Mouse (Mus musculus) thymus, postnatal 10 days (tissue): ENCODE results near the gene Dna2.

ENCODE experiments used
- DNase-seq, 2 experiments: peaks; one replicate each; pipeline ENCODE4 v3.0.0; 2021; ENCODE audit warnings: low spot score in 2 of 2

Gene Dna2

DNA sequence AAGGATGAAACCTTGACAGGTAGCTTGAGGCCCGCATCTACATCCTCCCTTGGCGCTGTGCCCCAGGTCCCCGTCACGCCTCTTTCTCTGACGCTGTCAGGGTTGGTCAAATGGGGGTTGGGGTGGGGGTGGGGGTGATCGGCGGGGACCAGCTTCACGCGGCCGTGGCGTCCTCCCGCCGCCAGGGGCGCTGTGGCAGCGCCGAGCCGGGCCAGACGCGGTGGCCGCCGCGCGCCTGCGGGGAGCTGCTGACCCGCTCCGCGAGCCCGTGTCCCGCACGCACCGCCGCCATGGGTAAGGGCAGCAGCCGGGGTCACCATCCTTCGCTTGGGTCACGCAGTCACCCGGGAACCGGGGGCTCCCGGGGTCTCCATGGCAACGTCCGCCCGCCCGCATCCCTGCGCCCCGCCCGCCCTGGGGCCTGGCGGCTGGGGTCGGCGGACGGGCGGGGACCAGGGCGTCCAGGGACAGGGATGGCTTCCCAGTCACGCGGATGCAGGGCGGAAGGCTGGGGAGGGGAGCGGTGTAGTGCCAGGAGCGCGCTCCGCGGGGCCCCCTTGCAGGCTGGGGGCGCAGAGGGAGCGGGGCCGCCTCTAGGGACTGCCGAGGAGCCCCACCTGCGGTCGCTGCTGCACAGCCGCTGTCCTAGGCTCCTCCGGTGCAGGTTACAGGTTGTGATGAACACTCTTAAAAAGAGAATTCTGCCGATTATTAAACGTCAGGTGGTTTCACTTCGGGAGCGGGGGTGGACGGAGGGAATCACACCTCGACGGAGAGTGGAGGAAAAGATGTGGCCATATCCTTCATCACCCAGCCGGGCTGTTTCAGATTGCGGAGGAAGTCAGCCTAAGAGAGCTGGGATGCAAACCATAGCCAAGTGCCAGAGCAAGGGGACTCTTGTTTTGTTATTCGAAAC lies 33.5 kb downstream of the Dna2 start, which contains the start of gene Rufy2:
Gene Rufy2, plus strand, starts transcription at position 185 of the 916 bp plus-strand sequence.
- peak; percentile 75 to 85 for DNase-seq

DNA sequence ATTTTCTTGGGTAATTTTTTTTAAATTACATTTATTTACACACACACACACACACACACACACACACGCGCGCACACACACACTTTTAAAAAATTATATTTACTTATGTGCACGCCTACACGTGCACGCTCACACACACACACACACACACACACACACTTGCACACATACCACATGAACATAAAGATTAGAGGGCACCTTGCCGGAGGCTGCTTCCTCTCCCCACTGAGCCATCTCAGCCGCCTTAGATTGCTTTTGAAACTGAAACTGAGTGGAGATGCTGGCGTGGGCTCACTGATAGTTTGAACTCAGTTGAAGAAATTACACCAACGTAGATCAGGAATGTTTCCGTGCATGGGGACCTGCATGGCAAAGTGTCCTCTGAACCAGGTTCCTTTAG lies 37.2 kb downstream of the Dna2 start:
- peak; percentile 11 to 22 for DNase-seq

DNA sequence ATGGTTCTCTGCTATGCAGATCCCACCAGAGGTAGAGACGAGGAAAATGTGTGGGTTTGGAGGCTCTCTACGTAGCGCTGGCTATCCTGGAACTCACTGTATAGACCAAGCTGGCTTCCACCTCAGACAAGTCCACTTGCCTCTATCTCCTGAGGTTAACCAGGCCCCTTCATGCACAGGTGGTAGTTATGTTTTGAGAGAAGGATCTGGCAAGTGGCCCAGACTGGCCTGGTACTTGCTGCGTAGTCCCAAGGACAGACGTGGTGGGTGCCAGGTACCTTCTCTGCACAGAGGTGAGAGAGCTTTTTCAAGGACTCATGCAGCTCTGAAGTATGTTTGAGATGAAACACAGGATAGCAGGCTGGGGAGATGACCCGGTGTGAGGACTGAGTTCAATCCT lies 37.7 kb downstream of the Dna2 start:
- no peak for DNase-seq

DNA sequence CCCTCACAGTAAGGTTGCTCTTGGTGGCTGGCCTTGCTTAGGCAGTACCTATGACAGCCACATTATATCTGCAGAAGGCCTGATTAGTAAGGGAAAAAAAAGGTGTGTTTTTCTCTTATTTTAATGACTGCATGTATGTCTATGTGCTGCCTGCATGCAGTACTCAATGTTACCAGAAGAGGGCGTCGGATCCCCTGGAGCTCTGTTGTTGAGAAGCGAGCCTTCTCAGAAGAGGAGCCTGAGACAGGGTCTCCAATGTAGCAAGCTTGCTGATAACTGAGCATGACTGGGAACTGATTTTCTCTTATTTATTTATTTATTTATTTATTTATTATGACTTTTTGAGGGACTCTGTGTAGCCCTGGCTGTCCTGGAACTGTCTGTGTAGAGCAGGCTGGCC lies 40.5 kb downstream of the Dna2 start:
- DNase-seq: peak; percentile 16 to 35

DNA sequence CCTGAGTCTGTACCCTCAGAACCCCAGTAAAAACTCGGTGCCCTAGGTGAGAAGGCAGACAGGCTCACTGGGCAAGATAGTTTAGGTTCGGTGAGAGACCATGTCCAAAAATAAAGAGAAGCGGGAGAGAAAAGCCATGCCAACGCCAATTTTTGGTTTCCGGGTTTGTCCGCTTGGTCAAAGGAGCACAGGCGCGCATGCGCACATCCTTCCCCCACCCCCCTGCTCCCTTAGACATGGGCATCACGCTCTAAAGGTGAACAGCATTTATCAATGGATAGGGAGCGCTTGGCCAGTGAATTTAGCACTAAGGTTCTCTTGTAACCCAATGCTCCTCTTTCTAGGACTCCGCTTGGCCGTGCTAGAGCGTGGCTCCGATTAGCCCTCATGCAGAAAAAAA lies 43.8 kb downstream of the Dna2 start:
- no peak for DNase-seq

DNA sequence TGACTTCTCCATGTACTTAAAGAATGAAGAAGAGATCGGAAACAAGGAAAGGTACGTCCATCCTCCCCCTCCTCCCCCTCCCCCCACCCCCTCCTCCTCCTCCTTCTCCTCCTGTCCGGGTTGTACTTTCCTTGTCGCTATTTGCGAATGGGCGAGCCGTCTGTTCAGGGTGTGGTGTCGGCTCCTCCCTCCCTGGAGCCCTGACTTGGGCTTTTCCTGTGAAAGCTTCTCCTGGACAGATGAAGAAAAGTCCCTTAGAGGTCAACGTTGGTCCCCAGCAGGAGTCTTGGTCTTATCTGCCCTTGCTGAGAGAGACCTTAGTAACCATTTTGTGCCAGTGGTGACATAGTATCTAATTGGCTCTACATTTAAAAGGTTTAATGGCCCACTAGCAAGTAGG lies 47.2 kb downstream of the Dna2 start:
- DNase-seq: no peak

DNA sequence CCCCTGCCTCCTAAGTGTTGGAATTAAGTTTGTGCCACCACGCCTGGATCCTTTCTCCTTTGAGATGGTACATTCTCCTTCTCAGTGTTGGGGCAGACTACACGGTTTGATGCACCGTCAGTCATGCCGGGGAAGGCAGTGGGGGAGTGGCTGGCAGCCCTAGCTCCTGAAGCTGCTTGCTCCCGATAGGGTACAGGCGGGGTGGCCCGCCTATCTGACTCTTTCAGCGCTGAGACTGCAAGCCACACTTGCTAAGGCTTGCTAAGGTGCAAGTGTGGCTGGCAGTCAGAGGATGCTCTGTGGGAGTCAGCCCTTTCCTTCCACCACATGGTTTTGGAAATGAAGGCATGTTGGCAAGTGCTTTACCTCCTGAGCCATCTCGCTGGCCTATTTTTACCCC lies 53.8 kb downstream of the Dna2 start:
- DNase-seq: no peak

GRCm38 (mm10) chr10:63003252-63003651 lies 56.4 kb downstream of the Dna2 start:
- DNase-seq: no peak

DNA sequence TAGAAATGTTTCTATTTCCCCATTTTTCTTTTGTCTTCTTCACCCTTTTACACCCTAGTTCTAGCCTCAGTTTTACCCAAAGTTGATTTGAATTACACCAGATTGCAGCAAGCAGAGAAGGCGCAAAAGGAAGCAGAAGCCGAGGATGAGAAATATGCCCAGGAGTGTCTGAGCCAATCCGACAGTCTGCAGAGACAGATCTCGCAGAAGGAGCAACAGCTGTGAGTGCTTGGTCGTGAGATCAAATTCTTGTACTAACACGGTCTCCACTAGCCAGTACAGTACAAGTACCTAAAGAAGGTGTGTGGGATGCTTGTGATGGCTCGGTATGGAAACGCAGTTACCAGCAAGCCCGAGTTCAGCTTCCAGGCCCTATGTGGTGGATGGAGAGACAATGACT lies 57.7 kb downstream of the Dna2 start:
- DNase-seq: no peak

DNA sequence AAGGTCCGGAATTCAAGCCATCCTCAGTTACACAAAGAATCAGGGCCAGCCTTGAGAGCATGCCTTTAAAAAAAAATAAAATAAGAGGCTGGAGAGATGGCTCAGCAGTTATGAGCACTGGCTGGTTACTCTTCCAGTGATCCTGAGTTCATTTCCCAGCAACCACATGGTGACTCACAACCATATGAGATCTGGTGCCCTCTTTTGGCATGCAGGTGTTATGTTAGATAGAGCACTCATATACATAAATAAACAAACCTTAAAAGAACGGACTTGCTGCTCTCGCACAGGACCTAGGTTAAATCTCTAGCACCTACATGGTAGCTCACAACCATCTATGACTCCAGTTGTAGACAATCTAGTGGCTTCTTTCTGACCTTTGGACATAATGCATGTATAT lies 61.4 kb downstream of the Dna2 start:
- no peak for DNase-seq

GRCm38 (mm10) chr10:63010268-63010667 lies 63.4 kb downstream of the Dna2 start:
- no peak for DNase-seq

GRCm38 (mm10) chr10:63011556-63011955 lies 64.7 kb downstream of the Dna2 start:
- no peak for DNase-seq

DNA sequence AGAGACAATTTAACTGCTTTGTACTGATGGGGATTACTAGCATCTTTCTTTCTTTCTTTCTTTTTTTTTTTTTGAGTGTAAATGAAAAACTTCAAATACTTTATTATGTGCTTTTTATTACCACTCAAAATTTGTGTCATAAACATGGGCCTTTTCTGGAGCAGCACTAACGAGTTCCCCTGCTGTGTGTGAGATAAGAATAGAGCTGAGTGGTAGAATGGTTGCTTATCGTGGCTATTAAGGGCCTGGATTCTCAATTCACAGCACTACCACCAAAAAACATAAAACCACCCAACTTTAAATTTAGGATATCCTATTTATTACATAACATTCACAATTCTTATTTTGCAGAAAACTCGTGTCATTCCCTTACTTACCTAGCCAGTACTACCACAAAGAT lies 66.7 kb downstream of the Dna2 start:
- no peak for DNase-seq

DNA sequence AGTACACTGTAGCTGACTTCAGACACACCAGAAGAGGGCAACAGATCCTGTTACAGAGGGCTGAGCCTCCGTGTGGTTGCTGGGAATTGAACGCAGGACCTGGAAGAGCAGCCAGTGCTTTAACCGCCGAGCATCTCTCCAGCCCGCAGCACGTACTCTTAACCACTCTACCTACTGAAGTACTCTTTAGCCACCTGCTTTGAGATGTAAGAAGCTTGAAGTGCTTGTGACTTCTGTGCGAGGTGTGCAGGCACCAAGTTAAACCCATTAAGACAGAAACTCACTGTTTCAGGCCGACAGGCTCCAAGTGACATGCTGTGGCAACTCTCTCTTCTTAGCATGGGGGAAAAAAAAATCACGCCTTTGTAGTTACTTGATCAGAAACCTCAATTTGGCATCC lies 67.3 kb downstream of the Dna2 start:
- DNase-seq: no peak

- DNase-seq: no peak
Observed at GRCm38 (mm10) chr10:63019304-63019703, 72.5 kb downstream of the Dna2 start.

DNA sequence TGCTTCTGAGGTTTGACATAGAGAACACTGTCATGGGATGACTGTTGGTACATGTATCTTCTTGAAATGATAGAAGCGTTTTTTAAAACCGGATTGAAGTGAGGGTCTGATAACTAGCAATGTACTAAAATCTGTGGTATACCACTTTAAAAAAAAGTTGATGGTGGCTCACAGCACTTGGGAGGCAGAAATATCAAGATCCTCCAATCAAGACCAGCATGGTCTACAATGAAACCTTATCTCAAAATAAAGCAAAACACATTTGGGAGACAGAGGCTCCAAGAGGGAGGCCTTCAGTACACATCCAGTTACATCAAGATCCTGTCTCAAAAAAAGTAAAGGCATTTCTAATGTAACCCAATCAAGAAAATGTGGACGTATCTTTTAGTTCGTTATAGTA lies 74.9 kb downstream of the Dna2 start:
- DNase-seq: no peak

DNA sequence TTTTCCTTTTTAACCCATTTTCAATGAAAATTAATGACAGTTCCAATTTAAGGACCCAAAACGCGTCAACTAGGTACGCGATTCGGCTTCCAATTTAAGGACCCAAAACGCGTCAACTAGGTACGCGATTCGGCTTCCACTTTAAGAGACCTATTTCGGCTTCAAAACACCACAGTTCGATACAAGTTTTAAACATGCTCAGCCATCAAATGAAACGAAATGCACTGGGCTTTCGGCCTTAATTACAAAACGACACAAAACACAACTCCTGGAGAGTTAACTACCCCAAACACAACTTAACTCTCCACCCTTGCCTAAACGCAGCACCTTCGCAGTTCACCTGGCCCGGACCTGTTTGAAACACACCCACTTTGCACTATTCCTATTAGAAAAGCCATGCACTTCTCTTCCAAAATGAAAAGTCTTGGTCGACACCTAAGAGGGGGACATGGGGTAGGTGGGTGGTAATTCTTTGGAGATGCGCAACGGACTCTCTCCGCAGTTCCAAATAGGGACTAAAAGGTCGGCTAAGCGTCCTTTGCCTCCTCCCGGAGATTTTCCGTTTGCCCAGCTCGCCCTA lies 75.8 kb downstream of the Dna2 start:
- DNase-seq: peak in 1 of 2 experiments; percentile 4

DNA sequence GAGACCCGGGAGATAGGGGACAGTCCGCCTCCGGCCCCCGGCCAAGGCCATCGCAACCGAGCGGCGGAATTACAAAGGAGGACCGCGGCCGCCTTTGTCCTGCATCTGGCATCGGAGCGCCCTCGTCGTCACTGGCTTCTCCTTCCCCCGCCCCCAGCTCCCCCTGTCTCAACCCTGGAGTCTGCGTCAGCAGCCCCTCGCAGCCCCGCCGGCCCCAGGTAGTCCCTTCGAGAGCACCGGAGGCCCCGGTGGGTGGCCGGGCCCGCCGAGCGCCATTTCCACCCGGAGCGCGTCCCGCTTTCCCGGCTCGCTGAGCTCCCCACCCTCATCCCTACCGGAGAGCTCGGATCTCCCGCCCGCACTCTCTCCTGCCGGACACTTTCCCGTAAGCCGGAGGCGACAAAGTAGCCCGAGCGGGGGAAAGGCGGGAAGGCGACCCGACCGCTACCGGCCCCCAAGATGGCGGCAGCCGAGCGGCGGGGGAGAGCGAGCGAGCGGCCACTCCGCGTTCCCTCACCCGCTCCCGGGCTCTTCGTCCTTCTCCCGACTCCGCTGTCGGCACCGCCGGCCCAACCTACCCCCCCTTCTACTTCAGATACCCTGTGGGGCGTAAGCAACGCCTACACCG lies 76.4 kb downstream of the Dna2 start:
- peak; percentile 67 to 70 for DNase-seq
